Mouse (Mus musculus) neural tube, embryonic 11.5 days (tissue): Measurements from ENCODE around the gene Usp34. TPM values are rescaled to one million over a fixed set of nuclear protein-coding genes. Genes with fewer than 3 reads are reported as not detected.
"Not testable (repeated sequence)": the region's sequence is repeated elsewhere in the genome, so short reads cannot be mapped to it uniquely, and the experiment has no call there.

Source experiments
- ATAC-seq: fragments of 200-750 bp; cut with Nextera tagmentation; 2 replicates; pipeline ENCODE4 v1.8.0; 2017; ENCODE audit warnings: moderate number of reproducible peaks, mild to moderate bottlenecking, moderate TSS enrichment, moderate library complexity; ENCODE audit not compliant: insufficient read depth, low FRiP score, low TSS enrichment
- DNase-seq: peaks from one replicate; pipeline ENCODE4 v3.0.0-alpha.2; 2015; ENCODE audit warnings: low spot score
- H3K27ac ChIP-seq: fragments of 300-500 bp; sonication (generic); 2 replicates; pipeline ENCODE4 v1.5.1; 2014; ENCODE audit warnings: low read depth, mild to moderate bottlenecking, low read length
- H3K27me3 ChIP-seq: fragments of 300-500 bp; sonication (generic); 2 replicates; pipeline ENCODE4 v1.6.1; 2014; ENCODE audit warnings: mild to moderate bottlenecking, low read length, mixed read lengths; ENCODE audit not compliant: control insufficient read depth, insufficient read depth
- H3K36me3 ChIP-seq: fragments of 300-500 bp; sonication (generic); 2 replicates; pipeline ENCODE4 v1.6.1; 2014; ENCODE audit warnings: mild to moderate bottlenecking, low read length, moderate library complexity, mixed read lengths; ENCODE audit not compliant: control insufficient read depth, insufficient read depth
- H3K4me1 ChIP-seq: fragments of 300-500 bp; sonication (generic); 2 replicates; pipeline ENCODE4 v1.6.1; 2014; ENCODE audit warnings: low read length, mixed read lengths; ENCODE audit not compliant: control insufficient read depth, insufficient read depth
- H3K4me2 ChIP-seq: fragments of 300-500 bp; sonication (generic); 2 replicates; pipeline ENCODE4 v1.6.1; 2014; ENCODE audit warnings: low read depth, mild to moderate bottlenecking, moderate library complexity
- H3K4me3 ChIP-seq: fragments of 300-500 bp; sonication (generic); 2 replicates; pipeline ENCODE4 v1.5.1; 2014; ENCODE audit warnings: low read depth, low read length
- H3K9ac ChIP-seq: fragments of 300-500 bp; sonication (generic); 2 replicates; pipeline ENCODE4 v1.6.1; 2014; ENCODE audit warnings: mild to moderate bottlenecking, low read length
- H3K9me3 ChIP-seq: fragments of 300-500 bp; sonication (generic); 2 replicates; pipeline ENCODE4 v1.6.1; 2016; ENCODE audit warnings: low read length; ENCODE audit not compliant: control insufficient read depth
- WGBS: fragments of 180-500 bp; shearing (Covaris S2); extraction: QIAGEN DNeasy Blood & Tissue Kit; methylation state at CpG from one replicate; pipeline ENCODE4 v1.1.7; 2014; 5-methylcytosine and 5-hydroxymethylcytosine counted together
- polyA plus RNA-seq: library from polyadenylated mRNA; unstranded; fragments of >200 nt; fragmentation: Nextera tagmentation; extraction: Ambion mirVana; gene quantifications from 2 replicates; pipeline ENCODE4 v1.2.1, GENCODE M21; 2014

The Usp34 gene
- polyA plus RNA-seq, 1 experiment from 2014 or later, result 31.5 TPM

GRCm38 (mm10) chr11:23497718-23498509, 191.2 kb downstream of the Usp34 start, which contains the start of gene Ahsa2:
Gene Ahsa2, minus strand, starts transcription at chr11:23498030.
- H3K9ac ChIP-seq, result peak within 1 kb of the TSS; percentile 92
- DNase-seq (peak; percentile 98), ATAC-seq (peak; percentile 94)
- peak within 1 kb of the TSS; percentile 74 for H3K4me2 ChIP-seq
- H3K36me3 ChIP-seq, result peaks cover 4% of the 10 kb centered on the region
- H3K4me1 ChIP-seq, result peaks cover 14% of the 10 kb centered on the region
- 0% methylated on average over 45 of the region's 66 CpGs for WGBS
- no peaks in the 10 kb centered on the region for H3K27me3 ChIP-seq
- peak within 1 kb of the TSS; percentile 95 for H3K27ac ChIP-seq
- H3K4me3 ChIP-seq, result peak within 1 kb of the TSS; percentile 82
- H3K9me3 ChIP-seq, result no peaks in the 10 kb centered on the region

- ATAC-seq (no peak), DNase-seq (no peak)
- Histone ChIP-seq H3K27me3 (no peaks in the 10 kb centered on the region), H3K9me3 (no peaks in the 10 kb centered on the region), H3K4me2 (peak overlapping the region; percentile 49), H3K4me1 (peaks cover 14% of the 10 kb centered on the region), H3K36me3 (peaks cover 2% of the 10 kb centered on the region), H3K4me3 (no peak overlapping the region), H3K27ac (peak overlapping the region; percentile 72; the same call in 1 of the 2 replicates), H3K9ac (peak overlapping the region; percentile 63)
- 76% methylated on average over 5 of the region's 5 CpGs for WGBS
Measured at GRCm38 (mm10) chr11:23498609-23499008, 191.9 kb downstream of the Usp34 start.

GRCm38 (mm10) chr11:23504801-23505200, 198.1 kb downstream of the Usp34 start:
- not testable (repeated sequence) for H3K4me2 ChIP-seq, H3K9ac ChIP-seq, ATAC-seq, DNase-seq, H3K27ac ChIP-seq, H3K4me1 ChIP-seq, H3K36me3 ChIP-seq, H3K4me3 ChIP-seq, H3K27me3 ChIP-seq, H3K9me3 ChIP-seq
- 81% methylated on average over 5 of the region's 5 CpGs for WGBS

- WGBS, result 38% methylated on average over 4 of the region's 4 CpGs
- not testable (repeated sequence) for ATAC-seq, H3K4me2 ChIP-seq
Measured at GRCm38 (mm10) chr11:23514785-23515184, 208.1 kb downstream of the Usp34 start.

GRCm38 (mm10) chr11:23515315-23515714, 208.6 kb downstream of the Usp34 start:
- Histone ChIP-seq H3K27me3 (no peaks in the 10 kb centered on the region), H3K4me1 (no peaks in the 10 kb centered on the region), H3K9ac (no peak overlapping the region), H3K9me3 (no peaks in the 10 kb centered on the region), H3K4me3 (no peak overlapping the region), H3K36me3 (no peaks in the 10 kb centered on the region), H3K27ac (no peak overlapping the region), H3K4me2 (no peak overlapping the region)
- WGBS, result 78% methylated on average over 2 of the region's 2 CpGs
- DNase-seq (no peak), ATAC-seq (no peak)

More at GRCm38 (mm10) chr11:23514785-23515184, 208.1 kb downstream of the Usp34 start:
- not testable (repeated sequence) for H3K27me3 ChIP-seq, DNase-seq, H3K9ac ChIP-seq, H3K27ac ChIP-seq, H3K4me1 ChIP-seq, H3K9me3 ChIP-seq, H3K4me3 ChIP-seq, H3K36me3 ChIP-seq

GRCm38 (mm10) chr11:23518981-23519380, 212.3 kb downstream of the Usp34 start:
- H3K9ac ChIP-seq, result no peak overlapping the region
- H3K27me3 ChIP-seq, result no peaks in the 10 kb centered on the region
- no peak overlapping the region for H3K4me3 ChIP-seq
- 77% methylated on average over 3 of the region's 3 CpGs for WGBS
- no peaks in the 10 kb centered on the region for H3K4me1 ChIP-seq
- no peak overlapping the region for H3K4me2 ChIP-seq
- no peak overlapping the region for H3K27ac ChIP-seq
- no peak for ATAC-seq
- no peaks in the 10 kb centered on the region for H3K36me3 ChIP-seq
- no peaks in the 10 kb centered on the region for H3K9me3 ChIP-seq
- DNase-seq, result no peak

GRCm38 (mm10) chr11:23520473-23521205, 213.9 kb downstream of the Usp34 start, which contains the start of gene 1700093K21Rik:
Gene 1700093K21Rik, minus strand, starts transcription at chr11:23521155.
- WGBS, result 36% methylated on average over 5 of the region's 5 CpGs
- Histone ChIP-seq H3K27me3 (no peaks in the 10 kb centered on the region), H3K4me3 (no peak within 1 kb of the TSS), H3K4me1 (no peaks in the 10 kb centered on the region), H3K9ac (no peak within 1 kb of the TSS), H3K27ac (no peak within 1 kb of the TSS), H3K4me2 (no peak within 1 kb of the TSS), H3K9me3 (no peaks in the 10 kb centered on the region), H3K36me3 (no peaks in the 10 kb centered on the region)
- no peak for DNase-seq
- no peak for ATAC-seq

GRCm38 (mm10) chr11:23537446-23537845, 230.8 kb downstream of the Usp34 start:
- Histone ChIP-seq H3K9ac (no peak overlapping the region), H3K9me3 (no peaks in the 10 kb centered on the region), H3K4me3 (no peak overlapping the region), H3K4me1 (no peaks in the 10 kb centered on the region), H3K36me3 (no peaks in the 10 kb centered on the region), H3K4me2 (no peak overlapping the region), H3K27ac (no peak overlapping the region), H3K27me3 (no peaks in the 10 kb centered on the region)
- ATAC-seq (no peak), DNase-seq (no peak)
- 94% methylated on average over 2 of the region's 2 CpGs for WGBS
